Mouse (Mus musculus) brain, embryonic 14.5 days (tissue): Measurements from ENCODE around the gene Ribc1. TPM values are rescaled to one million over a fixed set of nuclear protein-coding genes. Genes with fewer than 3 reads are reported as not detected.

Experiments
- DNase-seq: peaks from one replicate; pipeline ENCODE4 v3.0.0-alpha.2; 2011; ENCODE audit warnings: low read depth
- CTCF ChIP-seq: fragments of 200-500 bp; IDR thresholded peaks from 2 replicates; pipeline ENCODE4 v1.5.1; 2012; ENCODE audit warnings: inconsistent platforms, mild to moderate bottlenecking, moderate library complexity, borderline replicate concordance; ENCODE audit not compliant: insufficient read depth, insufficient read length; ENCODE audit errors: extremely low read depth
- POLR2A ChIP-seq: fragments of 200-500 bp; IDR thresholded peaks from 2 replicates; pipeline ENCODE4 v1.6.1; 2012; ENCODE audit warnings: mild to moderate bottlenecking, inconsistent platforms, borderline replicate concordance; ENCODE audit not compliant: poor library complexity, insufficient read depth, insufficient read length, severe bottlenecking; ENCODE audit errors: extremely low read depth
- polyA plus RNA-seq: library from polyadenylated mRNA; depleted of rRNA; stranded (reverse); fragments of >200 nt; gene quantifications from 2 replicates; pipeline ENCODE4 v1.2.3, GENCODE M21; 2012; rRNA removed

Gene Ribc1
- 0.82 and 2.7 TPM in 2 replicates for polyA plus RNA-seq

DNA sequence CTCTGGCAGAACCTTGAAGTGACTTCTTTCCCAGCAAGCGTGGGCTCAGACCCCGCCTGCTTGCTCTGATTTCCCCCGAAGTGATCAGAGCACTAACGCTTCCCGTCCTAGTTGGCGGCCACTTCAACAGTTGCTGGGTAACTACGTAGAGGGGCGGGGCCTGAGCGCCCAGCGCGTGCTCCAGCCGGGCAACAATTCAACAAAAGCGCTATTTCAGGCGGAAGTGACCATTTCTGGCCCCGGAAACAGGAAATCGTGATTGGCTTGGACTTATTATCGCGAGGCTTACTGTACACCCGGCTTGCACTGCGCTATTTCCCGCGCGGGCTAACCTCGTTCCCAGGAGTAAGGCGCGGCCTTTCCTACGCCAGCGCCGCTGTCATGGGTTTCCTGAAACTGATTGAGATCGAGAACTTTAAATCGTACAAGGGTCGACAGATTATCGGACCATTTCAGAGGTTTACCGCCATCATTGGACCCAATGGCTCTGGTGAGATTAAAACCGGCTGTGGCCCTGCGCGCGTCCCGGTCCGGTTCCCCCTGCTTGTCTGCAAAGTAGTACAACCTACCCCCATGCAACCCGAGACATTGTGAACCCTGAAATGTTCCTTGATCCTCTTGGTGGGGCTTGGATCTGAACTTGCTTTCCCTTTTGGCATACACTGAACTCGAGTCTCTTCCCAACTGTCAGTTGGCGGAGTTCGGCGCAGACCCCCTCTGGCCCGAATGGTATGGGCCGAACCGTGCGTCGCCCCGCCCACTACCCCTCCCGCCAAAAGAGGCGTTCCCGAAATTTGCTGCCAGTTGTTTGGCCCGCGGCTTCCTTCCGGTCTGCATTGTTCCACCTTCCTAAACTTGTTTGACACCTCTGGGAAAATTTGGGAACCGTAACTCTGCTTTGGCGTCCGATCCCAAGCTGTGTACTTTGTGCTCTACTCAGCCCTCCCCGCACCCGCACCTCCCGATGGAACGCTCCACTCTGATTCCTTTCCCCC, at the start of gene Ribc1, which contains the start of gene Smc1a:
Gene Ribc1, minus strand, starts transcription at position 145 of the 995 bp plus-strand sequence.
Gene Smc1a, plus strand, starts transcription at position 278 of the 995 bp plus-strand sequence.
- no peak for TF ChIP-seq CTCF
- TF ChIP-seq POLR2A = peak; percentile 20; the same call in 1 of the 2 replicates
- DNase-seq = peak; percentile 98

DNA sequence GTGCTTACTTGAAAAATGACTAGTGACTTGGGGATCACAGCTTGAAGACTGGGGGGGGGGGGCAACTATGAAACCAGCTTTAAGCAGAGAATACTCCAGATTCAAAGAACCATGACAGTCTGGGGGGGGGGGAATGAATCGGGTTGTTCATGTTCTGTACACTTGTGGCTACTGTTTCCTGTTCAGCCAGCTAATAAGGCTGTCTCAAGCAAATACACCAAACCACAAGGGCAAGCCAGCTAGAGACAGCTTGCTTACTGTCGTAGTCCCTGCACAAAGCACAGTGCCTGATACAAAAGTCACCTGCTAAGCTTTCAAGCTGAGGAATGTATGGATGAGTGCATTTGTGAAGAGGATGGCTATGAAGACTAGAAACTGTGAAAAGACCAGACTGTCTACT, 49.6 kb upstream of the Ribc1 start:
- TF ChIP-seq POLR2A (no peak), CTCF (no peak)
- DNase-seq = no peak

DNA sequence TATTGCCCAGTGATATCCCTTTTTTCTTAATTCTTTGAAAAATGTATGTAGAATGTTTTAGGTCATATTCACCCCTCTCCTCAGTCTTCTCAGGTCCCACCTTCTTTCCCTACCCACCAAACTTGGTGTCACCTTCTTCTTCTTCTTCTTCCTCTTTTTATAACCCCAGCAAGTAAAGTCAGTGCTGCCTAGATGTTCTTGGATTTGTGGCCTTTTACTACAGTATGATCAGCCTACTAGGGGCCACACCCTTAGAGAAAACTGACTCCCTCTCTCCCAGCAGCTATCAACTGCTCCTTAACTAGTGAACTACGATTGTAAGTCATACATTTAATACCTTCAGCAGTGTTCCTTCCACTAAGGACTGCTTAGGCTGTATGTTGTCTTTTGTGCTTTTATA, 38.0 kb upstream of the Ribc1 start:
- no peak for DNase-seq
- TF ChIP-seq CTCF (no peak), POLR2A (no peak)

DNA sequence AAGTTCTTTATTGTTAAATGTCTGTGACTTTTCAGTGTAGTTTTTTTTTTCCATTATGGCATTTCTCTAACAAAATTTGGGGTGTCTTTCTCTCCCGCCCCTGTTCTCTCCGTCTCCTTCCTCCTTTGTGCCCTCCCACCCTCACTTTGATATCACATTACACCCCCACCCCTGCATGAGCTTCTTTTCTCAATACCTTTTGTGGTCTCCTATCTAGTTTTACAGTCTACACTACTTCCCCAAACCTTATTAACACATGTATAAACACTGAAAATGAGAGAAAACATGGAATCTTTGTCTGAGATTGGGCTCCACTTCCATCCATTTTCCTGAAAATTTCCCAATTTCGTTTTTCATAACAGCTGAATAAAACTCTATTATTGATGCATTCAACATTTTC, 36.5 kb upstream of the Ribc1 start:
- no peak for TF ChIP-seq CTCF
- no peak for TF ChIP-seq POLR2A
- no peak for DNase-seq

DNA sequence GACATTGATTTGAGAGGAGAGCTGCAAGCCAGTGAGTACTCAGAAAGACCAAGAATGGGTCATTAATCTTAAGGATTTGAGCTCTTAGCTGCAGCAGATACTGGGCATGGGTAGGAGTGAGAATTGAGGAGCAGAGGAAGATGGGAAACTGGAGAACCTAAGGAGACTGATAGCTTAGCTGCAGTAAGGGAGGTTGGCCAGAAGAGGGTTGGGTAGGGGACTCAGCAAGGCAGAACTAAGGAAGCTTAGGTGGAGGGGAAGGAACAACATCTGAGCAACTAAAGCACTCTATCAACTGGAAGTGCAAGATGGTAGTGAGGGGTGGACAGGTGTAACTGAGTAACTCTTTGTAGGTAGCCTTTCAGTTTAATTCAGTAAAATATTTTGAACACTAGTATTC, 31.1 kb upstream of the Ribc1 start:
- DNase-seq = peak; percentile 20
- no peak for TF ChIP-seq POLR2A
- peak; percentile 34; the same call in 1 of the 2 replicates for TF ChIP-seq CTCF

DNA sequence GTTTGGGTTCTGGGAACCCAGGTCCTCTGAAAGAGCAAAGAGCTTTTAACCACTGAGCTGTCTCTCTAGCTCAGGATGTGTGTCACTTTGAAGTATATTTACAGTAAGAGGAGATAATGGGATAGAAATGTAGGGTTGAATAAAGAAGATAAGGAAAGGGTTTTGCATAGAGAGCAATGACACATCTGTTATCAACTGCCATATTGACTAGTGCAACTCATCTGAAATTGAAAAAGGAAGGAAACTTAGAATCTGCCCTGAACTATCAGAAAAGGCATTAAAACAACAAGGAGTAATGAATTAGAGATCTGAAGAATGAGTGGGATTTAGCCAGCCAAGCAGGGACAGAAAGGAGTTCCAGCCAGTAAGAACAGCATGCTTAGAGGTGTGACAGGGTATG, 23.8 kb upstream of the Ribc1 start:
- no peak for TF ChIP-seq CTCF
- no peak for TF ChIP-seq POLR2A
- no peak for DNase-seq

DNA sequence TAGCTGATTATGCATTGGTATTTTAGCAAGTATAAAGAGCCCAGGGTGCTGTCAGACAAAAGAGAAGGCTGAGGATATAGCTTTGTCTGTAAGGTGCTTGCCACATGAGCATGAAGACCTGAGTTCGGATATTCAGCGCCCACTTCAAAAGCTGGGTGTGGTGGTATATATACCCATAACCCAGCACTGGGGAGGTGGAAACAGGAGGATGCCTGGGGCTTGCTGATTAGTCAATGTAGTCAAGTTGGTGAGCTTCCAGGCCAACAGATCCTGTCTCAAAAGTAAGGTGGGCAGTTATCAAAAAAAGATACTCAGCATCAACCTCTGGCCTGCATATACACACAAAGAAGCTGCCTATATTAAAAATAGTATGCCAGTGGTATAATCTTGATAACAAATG, 3.2 kb upstream of the Ribc1 start:
- no peak for DNase-seq
- no peak for TF ChIP-seq CTCF
- TF ChIP-seq POLR2A = no peak

DNA sequence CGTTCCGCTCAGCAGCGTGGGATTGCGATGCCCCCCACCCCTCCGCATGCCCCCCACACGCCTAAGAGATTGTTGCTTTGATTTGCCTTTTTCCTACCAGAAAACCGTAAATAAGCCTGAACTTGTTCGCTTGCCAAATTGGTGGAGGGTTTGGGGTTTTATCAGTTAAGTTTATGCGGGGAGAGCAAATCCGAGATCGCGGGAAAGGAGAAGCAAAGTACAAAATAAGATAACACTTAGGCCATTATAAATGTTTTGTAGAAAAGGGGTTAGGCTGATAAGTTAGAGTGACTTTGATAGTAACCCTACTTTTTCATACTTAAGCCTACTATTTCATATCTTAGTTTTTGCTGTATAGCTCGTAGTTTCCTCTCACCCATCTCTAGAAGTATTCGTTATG, 1.1 kb upstream of the Ribc1 start:
- no peak for DNase-seq
- no peak for TF ChIP-seq CTCF
- no peak for TF ChIP-seq POLR2A

DNA sequence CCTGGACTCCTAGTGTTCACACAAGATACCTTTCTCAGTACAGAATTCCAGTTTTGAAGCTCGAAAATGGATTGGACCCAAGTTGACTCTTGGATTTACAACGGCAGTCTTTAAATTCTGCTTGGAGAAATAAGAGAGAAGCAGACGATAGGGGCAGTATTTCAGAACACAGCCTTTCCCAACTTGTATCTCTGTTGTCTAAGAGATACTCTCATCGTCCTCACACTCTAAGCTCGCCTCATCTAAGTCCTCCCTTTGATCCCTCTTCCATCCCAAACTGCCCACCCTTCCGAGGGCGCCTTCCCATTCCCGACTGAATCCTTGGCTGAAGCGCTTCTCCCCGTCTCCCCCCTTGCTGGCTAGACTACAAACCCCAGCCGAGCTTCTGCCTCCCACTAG, 344 bp downstream of the Ribc1 start:
- DNase-seq = no peak
- TF ChIP-seq POLR2A (no peak), CTCF (no peak)

DNA sequence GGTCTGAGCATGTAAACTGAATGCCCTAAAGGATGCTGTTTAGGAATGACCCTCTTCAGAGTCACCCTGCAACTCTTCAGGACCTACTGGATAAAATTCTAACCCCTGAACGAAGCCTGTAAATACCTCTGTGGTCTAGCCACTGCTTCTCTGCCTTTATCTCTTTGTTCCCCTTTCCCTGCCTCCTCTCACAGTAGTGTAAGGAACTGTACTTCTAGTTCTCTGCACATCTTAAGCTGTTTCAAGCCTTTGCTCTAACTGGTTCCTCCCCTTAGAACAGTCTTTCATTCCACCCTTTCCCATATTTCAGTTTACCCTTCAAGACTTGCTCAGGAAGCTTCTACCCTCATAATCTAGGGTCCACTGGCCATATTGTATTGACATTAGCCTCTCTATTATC, 8.2 kb downstream of the Ribc1 start:
- TF ChIP-seq POLR2A (no peak), CTCF (no peak)
- DNase-seq = no peak

DNA sequence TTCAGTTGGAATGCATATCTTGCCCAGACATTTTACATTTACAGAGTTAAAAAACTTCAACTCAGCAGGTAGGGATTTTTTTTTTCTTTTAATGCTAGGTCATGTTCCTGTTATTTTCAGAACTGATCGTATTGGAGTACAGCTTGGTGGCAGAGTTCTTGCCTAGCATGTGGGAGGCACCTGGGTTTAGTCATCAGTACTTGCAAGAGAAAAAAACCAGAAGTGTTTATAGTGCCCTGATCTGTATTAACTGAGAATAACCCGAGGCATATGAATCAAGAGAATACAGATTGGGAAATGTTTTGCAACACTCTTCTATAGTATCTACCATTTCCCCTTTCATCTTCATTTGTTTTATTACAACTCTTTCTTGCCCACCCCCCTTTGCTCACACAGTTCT, 13.2 kb downstream of the Ribc1 start:
- TF ChIP-seq CTCF (no peak), POLR2A (no peak)

More for the DNA sequence above, 13.2 kb downstream of the Ribc1 start:
- DNase-seq = no peak
